Mouse (Mus musculus) embryonic facial prominence, embryonic 11.5 days (tissue): ENCODE data around the gene Git1. TPM values are rescaled to one million over a fixed set of nuclear protein-coding genes. Genes with fewer than 3 reads are reported as not detected.

ENCODE experiments used
- ATAC-seq: fragments of 200-750 bp; cut with Nextera tagmentation; replicated peaks from 2 replicates; pipeline ENCODE4 v1.8.0; 2017; ENCODE audit warnings: low read depth; ENCODE audit not compliant: insufficient number of reproducible peaks, low FRiP score, low TSS enrichment
- DNase-seq: peaks from one replicate; pipeline ENCODE4 v3.0.0-alpha.2; 2015; ENCODE audit warnings: low spot score
- H3K27ac ChIP-seq: fragments of 300-500 bp; sonication (generic); replicated peaks from 2 replicates; pipeline ENCODE4 v1.5.1; 2014; ENCODE audit warnings: mild to moderate bottlenecking, low read depth, low read length, control low read depth
- H3K27me3 ChIP-seq: fragments of 300-500 bp; sonication (generic); 2 replicates; pipeline ENCODE4 v1.6.1; 2014; ENCODE audit warnings: mild to moderate bottlenecking, low read length, moderate library complexity, mixed read lengths; ENCODE audit not compliant: control insufficient read depth, insufficient read depth
- H3K36me3 ChIP-seq: fragments of 300-500 bp; sonication (generic); replicated peaks from 2 replicates; pipeline ENCODE4 v1.6.1; 2014; ENCODE audit warnings: low read depth, mild to moderate bottlenecking, low read length, moderate library complexity, mixed read lengths; ENCODE audit not compliant: control insufficient read depth, insufficient read depth
- H3K4me1 ChIP-seq: fragments of 300-500 bp; sonication (generic); 2 replicates; pipeline ENCODE4 v1.6.1; 2014; ENCODE audit warnings: low read length, mixed read lengths; ENCODE audit not compliant: control insufficient read depth, insufficient read depth
- H3K4me2 ChIP-seq: fragments of 300-500 bp; sonication (generic); 2 replicates; pipeline ENCODE4 v1.6.1; 2014; ENCODE audit warnings: low read depth, mild to moderate bottlenecking, control low read depth, low read length, moderate library complexity
- H3K4me3 ChIP-seq: fragments of 300-500 bp; sonication (generic); 2 replicates; pipeline ENCODE4 v1.5.1; 2014; ENCODE audit warnings: low read depth, low read length, control low read depth
- H3K9ac ChIP-seq: fragments of 300-500 bp; sonication (generic); replicated peaks from 2 replicates; pipeline ENCODE4 v1.6.1; 2014; ENCODE audit warnings: mild to moderate bottlenecking, control low read depth, low read length
- H3K9me3 ChIP-seq: fragments of 300-500 bp; sonication (generic); replicated peaks from 2 replicates; pipeline ENCODE4 v1.6.1; 2016; ENCODE audit warnings: mild to moderate bottlenecking, low read length, inconsistent platforms, mixed read lengths; ENCODE audit not compliant: control insufficient read depth
- WGBS: fragments of 180-500 bp; shearing (Covaris S2); extraction: QIAGEN DNeasy Blood & Tissue Kit; methylation state at CpG from one replicate; pipeline ENCODE4 v1.1.7; 2014; 5-methylcytosine and 5-hydroxymethylcytosine counted together
- polyA plus RNA-seq: library from polyadenylated mRNA; unstranded; fragments of >200 nt; fragmentation: Nextera tagmentation; extraction: Ambion mirVana; gene quantifications from 2 replicates; pipeline ENCODE4 v1.2.1, GENCODE M21; 2014

Gene Git1
- polyA plus RNA-seq, 1 experiment from 2014 or later: 12.4 TPM

- H3K9ac ChIP-seq: no peak overlapping the region
- no peak for DNase-seq
- H3K4me1 ChIP-seq: no peaks in the 10 kb centered on the region
- ATAC-seq: no peak
- H3K36me3 ChIP-seq: no peaks in the 10 kb centered on the region; the same call in none of the 2 replicates
- H3K27ac ChIP-seq: no peak overlapping the region
- H3K4me2 ChIP-seq: no peak overlapping the region
- H3K9me3 ChIP-seq: no peaks in the 10 kb centered on the region
- no peak overlapping the region for H3K4me3 ChIP-seq
- no peaks in the 10 kb centered on the region for H3K27me3 ChIP-seq
- WGBS: 84% methylated on average over 4 of the region's 4 CpGs
Observed at GRCm38 (mm10) chr11:77532202-77532846, 39.0 kb downstream of the Git1 start.

DNA sequence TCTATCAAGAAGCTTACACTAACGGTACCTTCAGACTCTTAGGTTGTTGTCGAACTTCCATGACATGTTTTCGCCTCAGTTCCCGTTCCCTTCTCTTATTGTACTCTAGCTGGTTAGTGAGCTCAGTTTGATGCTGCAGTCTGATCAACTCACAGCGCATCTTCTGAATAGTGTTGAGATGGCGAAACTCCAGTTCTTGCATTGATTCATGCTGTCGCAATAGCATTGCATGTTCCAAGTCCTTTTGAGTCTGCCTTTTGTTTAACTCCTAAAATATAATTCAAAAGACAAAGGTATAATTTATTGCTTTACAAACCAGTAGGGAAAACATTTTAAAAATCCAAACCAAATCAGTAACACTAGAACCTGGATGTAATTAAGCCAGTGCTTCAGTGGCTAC is 51.9 kb downstream of the Git1 start:
- Histone ChIP-seq H3K4me2 (no peak overlapping the region), H3K36me3 (peaks cover 9% of the 10 kb centered on the region; the same call in 1 of the 2 replicates), H3K27me3 (no peaks in the 10 kb centered on the region), H3K27ac (no peak overlapping the region), H3K4me3 (no peak overlapping the region), H3K9ac (no peak overlapping the region), H3K9me3 (no peaks in the 10 kb centered on the region), H3K4me1 (no peaks in the 10 kb centered on the region)
- ATAC-seq: no peak
- 95% methylated on average over 7 of the region's 7 CpGs for WGBS
- DNase-seq: no peak

Other genes starting within 250 kb of the Git1 start
- gene Coro6, start 31.2 kb upstream of the Git1 start, polyA plus RNA-seq: 0.25 and 0.43 TPM in 2 replicates
- 7.9 and 8.5 TPM in 2 replicates for gene Ankrd13b, start 3.9 kb upstream of the Git1 start, polyA plus RNA-seq
- 1.9 and 2.8 TPM in 2 replicates for gene Abhd15, start 21.6 kb downstream of the Git1 start, polyA plus RNA-seq
- 31.0 and 35.5 TPM in 2 replicates for gene Trp53i13, start 22.4 kb downstream of the Git1 start, polyA plus RNA-seq
- gene Gm10392, start 25.6 kb downstream of the Git1 start, polyA plus RNA-seq: 0.14 TPM in 1 of 2 replicates, not detected in the other
- gene Taok1, start 114.3 kb downstream of the Git1 start, polyA plus RNA-seq: 15.1 and 15.3 TPM in 2 replicates
- gene Nufip2, start 192.6 kb downstream of the Git1 start, polyA plus RNA-seq: 4.1 and 4.8 TPM in 2 replicates
- 10.6 and 60.0 TPM in 2 replicates for gene Cryba1, start 231.7 kb downstream of the Git1 start, polyA plus RNA-seq